Mouse (Mus musculus) liver, embryonic 13.5 days (tissue): ENCODE measurements around the gene Csf1. TPM values are rescaled to one million over a fixed set of nuclear protein-coding genes. Genes with fewer than 3 reads are reported as not detected.

Experiments used
- ATAC-seq: fragments of 200-750 bp; cut with Nextera tagmentation; 2 replicates; pipeline ENCODE4 v1.8.0; 2017; ENCODE audit warnings: low read depth, mild to moderate bottlenecking, moderate number of reproducible peaks, moderate library complexity
- DNase-seq: peaks from one replicate; pipeline ENCODE4 v3.0.0; 2022
- H3K27ac ChIP-seq: fragments of 300-500 bp; sonication (generic); 2 replicates; pipeline ENCODE4 v1.5.1; 2015; ENCODE audit warnings: moderate library complexity, mild to moderate bottlenecking, inconsistent platforms
- H3K27me3 ChIP-seq: fragments of 300-500 bp; sonication (generic); 2 replicates; pipeline ENCODE4 v1.6.1; 2015; ENCODE audit warnings: mild to moderate bottlenecking, inconsistent platforms
- H3K36me3 ChIP-seq: fragments of 300-500 bp; sonication (generic); 2 replicates; pipeline ENCODE4 v1.6.1; 2015; ENCODE audit warnings: mild to moderate bottlenecking, inconsistent platforms
- H3K4me1 ChIP-seq: fragments of 300-500 bp; sonication (generic); replicated peaks from 2 replicates; pipeline ENCODE4 v1.6.1; 2015; ENCODE audit warnings: inconsistent platforms
- H3K4me2 ChIP-seq: fragments of 300-500 bp; sonication (generic); 2 replicates; pipeline ENCODE4 v1.6.1; 2015; ENCODE audit warnings: inconsistent platforms, mild to moderate bottlenecking, moderate library complexity
- H3K4me3 ChIP-seq: fragments of 300-500 bp; sonication (generic); replicated peaks from 2 replicates; pipeline ENCODE4 v1.5.1; 2015; ENCODE audit warnings: mild to moderate bottlenecking, inconsistent platforms
- H3K9ac ChIP-seq: fragments of 300-500 bp; sonication (generic); 2 replicates; pipeline ENCODE4 v1.6.1; 2015; ENCODE audit warnings: mild to moderate bottlenecking, inconsistent platforms
- H3K9me3 ChIP-seq: fragments of 300-500 bp; sonication (generic); replicated peaks from 2 replicates; pipeline ENCODE4 v1.6.1; 2016; ENCODE audit warnings: inconsistent platforms
- WGBS: fragments of 180-500 bp; shearing (Covaris S2); methylation state at CpG from one replicate; pipeline ENCODE4 v1.1.7; 2015; ENCODE audit not compliant: insufficient replicate concordance; 5-methylcytosine and 5-hydroxymethylcytosine counted together
- polyA plus RNA-seq: library from polyadenylated mRNA; unstranded; fragments of >200 nt; fragmentation: Nextera tagmentation; extraction: Ambion mirVana; gene quantifications from 2 replicates; pipeline ENCODE4 v1.2.1, GENCODE M21; 2015

Csf1 gene
- polyA plus RNA-seq, 1 experiment from 2014 or later: 4.6 TPM

DNA sequence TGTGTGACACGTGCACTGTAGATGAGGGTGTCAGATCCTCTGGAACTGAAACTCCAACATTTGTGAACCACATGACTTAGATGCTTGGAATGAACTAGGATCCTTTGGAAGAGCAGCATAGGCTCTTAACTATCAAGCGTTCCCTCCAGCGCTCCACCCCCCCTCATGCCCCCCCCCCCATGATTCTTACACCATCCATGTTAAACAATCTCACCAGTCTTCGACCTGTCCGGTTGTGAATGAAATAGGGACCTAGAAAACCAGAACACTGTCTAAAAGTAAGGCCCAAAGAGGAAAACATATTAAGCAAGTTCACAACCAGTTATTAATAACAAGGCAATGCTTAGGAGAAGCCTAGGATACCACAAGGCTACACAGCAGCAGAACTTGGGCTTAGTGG lies 32.5 kb upstream of the Csf1 start:
- ATAC-seq: no peak
- Histone ChIP-seq H3K4me3 (no peak overlapping the region), H3K9me3 (no peaks in the 10 kb centered on the region), H3K27ac (no peak overlapping the region), H3K36me3 (no peaks in the 10 kb centered on the region), H3K4me1 (peaks cover 22% of the 10 kb centered on the region), H3K9ac (no peak overlapping the region), H3K4me2 (no peak overlapping the region), H3K27me3 (no peaks in the 10 kb centered on the region)
- DNase-seq: no peak
- WGBS: 65% methylated on average over 5 of the region's 5 CpGs

DNA sequence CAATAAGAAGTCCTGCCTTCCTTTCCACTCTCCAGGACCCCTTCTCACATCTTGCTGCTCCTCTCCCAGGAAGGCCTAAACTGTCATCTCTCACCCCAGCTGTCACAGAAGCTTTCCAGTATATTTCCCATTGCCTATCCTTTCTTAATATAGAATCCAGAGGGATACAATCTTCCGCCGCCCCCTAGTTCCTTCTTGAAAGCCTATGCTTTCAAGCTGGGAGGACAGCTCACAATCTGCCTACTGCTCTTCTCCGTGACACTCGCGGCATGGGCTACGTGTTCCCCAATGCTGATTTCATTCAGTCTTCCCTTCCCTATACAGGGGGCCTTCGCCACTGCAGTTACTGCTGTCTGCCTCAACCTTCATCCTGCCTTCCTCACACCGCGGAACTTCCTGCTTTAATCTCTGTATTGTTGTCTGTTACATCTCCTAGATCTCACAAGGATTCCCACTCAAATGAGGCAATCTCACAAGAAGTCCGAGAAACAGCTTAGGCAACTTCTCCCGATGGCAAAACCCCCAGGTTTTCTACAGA lies 30.6 kb upstream of the Csf1 start:
- Histone ChIP-seq H3K4me2 (no peak overlapping the region), H3K4me3 (no peak overlapping the region), H3K36me3 (no peaks in the 10 kb centered on the region), H3K4me1 (peaks cover 31% of the 10 kb centered on the region), H3K27me3 (no peaks in the 10 kb centered on the region), H3K9me3 (no peaks in the 10 kb centered on the region), H3K9ac (no peak overlapping the region), H3K27ac (no peak overlapping the region)
- 45% methylated on average over 11 of the region's 11 CpGs for WGBS
- DNase-seq (no peak), ATAC-seq (no peak)

DNA sequence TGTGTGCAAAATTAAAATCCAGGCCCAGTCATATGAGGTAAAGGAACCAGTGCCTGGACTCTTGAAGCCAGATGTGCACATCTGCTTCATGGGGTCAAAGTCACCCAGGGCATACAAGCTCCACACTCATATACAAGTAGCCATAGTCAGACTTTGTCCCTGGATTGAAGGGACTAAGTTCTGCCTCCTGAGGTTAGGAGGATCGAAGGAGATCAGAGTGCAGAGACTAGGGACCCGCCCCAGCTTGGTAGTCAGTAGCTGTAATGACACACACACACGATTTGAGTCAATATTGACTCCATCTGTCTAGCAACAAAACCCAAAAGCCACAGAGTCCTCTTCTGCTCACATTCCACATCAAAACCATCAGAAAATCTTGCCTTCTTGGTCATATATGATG lies 30.0 kb upstream of the Csf1 start:
- 49% methylated on average over 3 of the region's 3 CpGs for WGBS
- H3K9ac ChIP-seq: no peak overlapping the region
- H3K4me2 ChIP-seq: no peak overlapping the region
- no peaks in the 10 kb centered on the region for H3K27me3 ChIP-seq
- H3K4me1 ChIP-seq: peaks cover 31% of the 10 kb centered on the region
- peak; percentile 28; the same call in 1 of the 2 replicates for ATAC-seq
- H3K36me3 ChIP-seq: no peaks in the 10 kb centered on the region
- H3K27ac ChIP-seq: no peak overlapping the region
- DNase-seq: no peak
- H3K9me3 ChIP-seq: no peaks in the 10 kb centered on the region
- no peak overlapping the region for H3K4me3 ChIP-seq

DNA sequence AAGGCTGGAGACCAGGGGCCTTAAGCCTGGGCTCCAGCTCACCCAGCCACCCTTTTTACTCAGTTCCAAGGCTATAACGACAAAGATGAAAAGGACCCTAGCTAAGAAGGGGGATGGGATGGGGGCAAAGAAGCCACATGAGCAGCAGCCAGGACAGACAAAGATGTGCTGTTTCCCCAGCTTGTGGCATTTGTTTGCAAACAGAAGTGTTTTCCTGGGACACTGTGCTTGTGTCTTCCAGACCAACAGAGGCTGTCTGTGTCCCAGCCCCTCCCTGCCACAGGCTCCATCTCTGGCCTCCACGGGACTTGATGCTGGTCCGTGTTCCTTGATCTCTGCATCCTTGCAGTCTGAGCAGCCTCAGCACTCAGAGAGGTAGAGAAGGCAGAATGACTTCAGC lies 28.6 kb upstream of the Csf1 start:
- DNase-seq (no peak), ATAC-seq (no peak)
- H3K9ac ChIP-seq: no peak overlapping the region
- 55% methylated on average over 3 of the region's 3 CpGs for WGBS
- H3K9me3 ChIP-seq: no peaks in the 10 kb centered on the region
- H3K27me3 ChIP-seq: no peaks in the 10 kb centered on the region
- no peak overlapping the region for H3K4me2 ChIP-seq
- H3K4me1 ChIP-seq: peaks cover 31% of the 10 kb centered on the region
- no peaks in the 10 kb centered on the region for H3K36me3 ChIP-seq
- H3K4me3 ChIP-seq: no peak overlapping the region
- H3K27ac ChIP-seq: no peak overlapping the region

DNA sequence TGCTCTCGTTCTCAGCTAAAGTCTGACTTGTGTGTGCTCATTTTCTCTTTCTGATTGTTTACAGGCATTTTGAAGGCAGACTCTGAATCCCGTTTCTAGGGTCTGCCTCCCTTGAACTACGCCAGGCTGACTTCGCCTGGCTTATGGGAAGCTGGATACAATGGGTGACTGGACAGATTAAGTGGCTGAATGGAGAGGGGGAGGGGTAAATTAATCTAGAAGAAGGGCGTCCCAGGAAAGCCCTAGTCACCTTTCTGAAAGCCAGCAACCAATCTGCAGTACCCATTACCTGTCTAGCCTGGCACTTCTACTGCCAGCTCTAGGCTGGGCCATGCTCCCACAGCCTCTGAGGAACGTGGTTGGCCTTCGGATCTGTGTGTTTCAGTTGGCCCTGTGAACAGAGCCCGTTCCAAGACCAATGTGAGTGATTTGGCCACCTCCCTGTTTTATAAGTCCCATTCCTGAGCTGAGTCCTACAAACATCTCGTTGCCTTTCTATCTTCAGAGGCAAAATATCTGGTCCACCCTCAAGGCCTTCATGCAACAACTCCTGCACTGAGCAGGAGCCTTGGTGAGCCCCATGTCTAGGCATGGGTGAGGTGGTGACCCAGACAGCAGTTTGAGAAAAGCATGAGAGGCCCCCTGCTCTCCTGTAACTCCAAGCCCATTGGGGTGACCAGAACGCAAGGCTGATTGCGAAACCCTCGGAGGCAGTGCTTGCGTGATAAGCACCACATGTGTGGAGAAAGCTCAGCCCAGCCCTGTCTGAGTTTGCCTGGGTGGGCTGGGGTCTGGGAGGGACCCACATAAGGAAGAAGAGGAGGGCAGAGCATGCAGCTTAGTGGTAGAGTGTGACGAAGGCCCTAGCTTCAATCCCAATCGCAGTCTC lies 27.6 kb upstream of the Csf1 start:
- DNase-seq: no peak
- 52% methylated on average over 15 of the region's 15 CpGs for WGBS
- H3K27me3 ChIP-seq: no peaks in the 10 kb centered on the region

DNA sequence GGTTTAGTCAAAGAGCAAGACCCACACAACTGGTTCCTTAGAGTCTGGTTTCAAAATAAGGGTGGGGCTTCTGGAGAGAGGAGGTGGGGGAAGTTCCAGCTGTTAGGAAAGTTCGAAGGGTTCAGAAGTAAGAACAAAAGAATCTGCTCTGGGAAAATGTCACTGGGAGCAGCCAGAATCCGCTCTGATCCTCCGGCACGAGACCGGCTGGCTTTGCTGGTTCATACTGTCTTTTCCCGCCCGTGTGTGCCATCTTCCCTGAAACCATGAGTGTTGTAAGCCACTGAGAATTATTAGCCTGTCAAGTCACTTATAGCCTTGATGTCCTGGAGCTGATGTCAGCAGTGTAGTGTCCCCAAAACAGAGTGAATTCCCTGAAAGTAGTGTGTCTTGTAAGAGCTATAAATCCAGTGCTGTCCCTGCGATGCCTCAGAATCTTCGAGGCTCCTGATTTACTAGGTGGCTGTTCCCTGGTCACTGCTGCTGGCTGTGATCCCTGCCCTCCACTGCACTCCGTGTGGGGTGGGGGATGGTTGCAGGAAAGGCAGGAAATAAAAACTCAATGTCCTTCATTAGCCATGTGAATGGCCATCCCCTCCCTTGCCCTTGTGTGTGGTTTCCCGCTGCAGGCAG lies 26.8 kb upstream of the Csf1 start:
- Histone ChIP-seq H3K9me3 (no peaks in the 10 kb centered on the region), H3K9ac (no peak overlapping the region), H3K27me3 (no peaks in the 10 kb centered on the region), H3K27ac (no peak overlapping the region), H3K4me2 (no peak overlapping the region), H3K4me1 (peaks cover 26% of the 10 kb centered on the region), H3K4me3 (no peak overlapping the region), H3K36me3 (no peaks in the 10 kb centered on the region)
- no peak for DNase-seq
- 62% methylated on average over 11 of the region's 11 CpGs for WGBS
- ATAC-seq: no peak

More for the DNA sequence above, 27.6 kb upstream of the Csf1 start:
- H3K27ac ChIP-seq: no peak overlapping the region
- H3K4me3 ChIP-seq: no peak overlapping the region
- H3K9me3 ChIP-seq: no peaks in the 10 kb centered on the region
- no peaks in the 10 kb centered on the region for H3K36me3 ChIP-seq
- peak; percentile 33; the same call in 1 of the 2 replicates for ATAC-seq
- H3K4me2 ChIP-seq: no peak overlapping the region
- H3K4me1 ChIP-seq: peaks cover 26% of the 10 kb centered on the region
- H3K9ac ChIP-seq: no peak overlapping the region

DNA sequence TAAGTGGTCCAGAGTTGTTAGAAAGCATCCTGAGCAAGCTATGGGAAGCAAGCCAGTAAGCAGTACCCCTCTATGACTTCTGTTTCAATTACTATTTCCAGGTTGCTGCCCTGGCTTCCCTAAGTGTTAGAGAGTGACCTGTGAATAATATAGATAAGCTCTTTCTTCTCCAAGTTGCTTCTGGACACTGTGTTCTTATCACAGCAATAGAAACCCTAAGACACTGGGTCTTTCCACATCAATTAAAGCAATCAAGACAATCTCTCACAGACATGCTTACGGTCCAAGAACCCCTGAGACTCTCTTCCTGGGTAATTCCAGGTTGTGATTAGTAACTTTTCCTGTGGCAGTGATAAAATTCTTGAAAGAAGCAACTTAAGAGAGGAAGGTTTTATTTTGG lies 26.1 kb upstream of the Csf1 start:
- 56% methylated on average over 1 of the region's 1 CpGs for WGBS
- Histone ChIP-seq H3K4me3 (no peak overlapping the region), H3K4me2 (no peak overlapping the region), H3K27ac (no peak overlapping the region), H3K36me3 (no peaks in the 10 kb centered on the region), H3K27me3 (no peaks in the 10 kb centered on the region), H3K4me1 (peaks cover 26% of the 10 kb centered on the region), H3K9ac (no peak overlapping the region), H3K9me3 (no peaks in the 10 kb centered on the region)
- ATAC-seq (no peak), DNase-seq (no peak)

DNA sequence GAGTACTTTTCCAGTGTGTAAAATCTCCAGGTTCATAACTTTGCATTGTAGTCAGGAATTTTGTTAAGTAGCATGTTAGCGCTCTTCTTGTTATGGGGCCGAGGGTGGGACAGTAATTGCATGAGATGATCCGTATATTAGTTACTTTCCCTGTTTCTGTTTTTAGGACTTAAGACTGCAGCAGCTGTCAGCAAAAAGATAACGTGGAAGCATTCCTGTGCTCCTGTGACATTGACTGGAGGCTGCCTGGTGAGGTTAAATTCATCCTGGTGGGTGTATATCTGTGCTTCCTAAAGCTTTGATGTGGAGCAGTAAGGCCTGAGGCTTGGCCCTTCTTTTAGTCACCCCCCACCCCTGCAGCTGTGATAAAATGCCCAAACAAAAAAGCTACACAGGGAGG lies 25.3 kb upstream of the Csf1 start:
- no peak overlapping the region for H3K9ac ChIP-seq
- H3K27ac ChIP-seq: no peak overlapping the region
- no peak for DNase-seq
- ATAC-seq: no peak
- no peaks in the 10 kb centered on the region for H3K27me3 ChIP-seq
- no peaks in the 10 kb centered on the region for H3K36me3 ChIP-seq
- no peaks in the 10 kb centered on the region for H3K9me3 ChIP-seq
- no peak overlapping the region for H3K4me3 ChIP-seq
- 57% methylated on average over 4 of the region's 4 CpGs for whole genome bisulfite sequencing
- no peak overlapping the region for H3K4me2 ChIP-seq
- H3K4me1 ChIP-seq: peaks cover 23% of the 10 kb centered on the region

DNA sequence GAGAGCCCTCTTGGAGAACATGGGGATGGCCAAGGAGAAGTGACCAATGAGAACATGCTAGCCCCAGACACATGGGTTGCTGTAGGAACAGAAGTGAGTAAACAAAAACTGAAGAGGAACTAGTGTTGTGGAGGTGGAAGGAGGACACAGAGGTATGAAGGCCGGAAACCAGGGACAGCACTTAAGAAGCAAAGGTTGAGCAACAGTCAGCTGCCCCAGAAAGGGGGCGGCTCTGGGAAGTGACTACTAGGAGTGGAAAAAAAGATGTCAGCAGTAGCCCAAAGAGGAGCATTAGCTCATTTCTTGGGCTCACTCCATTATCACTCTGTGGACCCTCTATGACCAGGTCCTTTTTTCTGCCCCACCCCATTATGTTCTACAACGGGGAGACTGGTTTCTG lies 23.0 kb upstream of the Csf1 start:
- DNase-seq (no peak), ATAC-seq (no peak)
- H3K4me2 ChIP-seq: no peak overlapping the region
- no peaks in the 10 kb centered on the region for H3K9me3 ChIP-seq
- H3K4me3 ChIP-seq: no peak overlapping the region
- H3K27me3 ChIP-seq: no peaks in the 10 kb centered on the region
- H3K4me1 ChIP-seq: peaks cover 15% of the 10 kb centered on the region
- H3K36me3 ChIP-seq: no peaks in the 10 kb centered on the region
- H3K9ac ChIP-seq: no peak overlapping the region
- no peak overlapping the region for H3K27ac ChIP-seq
- WGBS: 61% methylated on average over 3 of the region's 3 CpGs

DNA sequence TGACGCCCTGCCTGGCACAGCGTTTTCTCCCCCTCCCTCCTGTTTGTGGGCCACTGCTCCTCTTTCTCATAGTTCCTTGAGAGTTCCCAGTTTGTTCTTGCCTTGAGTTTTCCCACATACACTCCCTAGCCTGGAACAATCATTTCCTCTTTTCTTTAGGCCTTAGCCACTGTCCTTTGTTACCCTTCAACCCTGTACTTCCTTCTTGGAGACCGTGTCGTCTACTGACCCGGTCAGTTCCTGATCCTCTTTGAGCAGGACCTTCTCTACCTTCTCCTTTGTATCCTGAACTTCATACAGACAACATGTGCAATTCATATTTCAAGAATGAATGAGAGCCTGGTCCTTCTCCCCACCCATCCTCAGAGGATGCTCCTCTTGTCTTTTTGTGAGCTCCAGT lies 21.0 kb upstream of the Csf1 start:
- H3K27me3 ChIP-seq: peaks cover 10% of the 10 kb centered on the region; the same call in 1 of the 2 replicates

DNA sequence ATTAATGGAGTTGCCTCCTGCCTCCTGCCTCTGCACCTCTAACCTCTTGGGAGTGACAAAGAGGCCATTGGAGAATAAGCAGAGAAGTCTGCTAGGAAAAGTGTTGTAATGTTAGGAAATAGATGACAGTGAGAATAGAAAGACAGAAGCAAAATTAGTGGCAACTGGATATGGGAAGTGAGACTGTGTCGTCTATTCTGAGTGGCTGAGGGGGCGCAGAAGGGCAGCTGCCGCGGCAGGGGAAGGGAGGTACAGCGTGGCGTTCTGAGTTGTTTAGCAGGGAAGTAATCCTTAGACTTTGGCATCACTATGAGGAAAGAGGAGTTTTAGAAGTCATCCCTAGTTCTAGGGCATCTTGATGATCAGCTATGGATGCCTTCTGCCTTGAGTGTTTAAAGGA lies 17.7 kb upstream of the Csf1 start:
- DNase-seq (no peak), ATAC-seq (no peak)
- Histone ChIP-seq H3K4me2 (no peak overlapping the region), H3K9me3 (no peaks in the 10 kb centered on the region), H3K36me3 (no peaks in the 10 kb centered on the region), H3K9ac (no peak overlapping the region), H3K4me1 (no peaks in the 10 kb centered on the region; the same call in 1 of the 2 replicates), H3K27me3 (peaks cover 15% of the 10 kb centered on the region; the same call in 1 of the 2 replicates), H3K4me3 (no peak overlapping the region), H3K27ac (no peak overlapping the region)
- WGBS: 58% methylated on average over 6 of the region's 6 CpGs

More for the DNA sequence above, 21.0 kb upstream of the Csf1 start:
- H3K4me2 ChIP-seq: no peak overlapping the region
- no peak overlapping the region for H3K27ac ChIP-seq
- H3K9me3 ChIP-seq: no peaks in the 10 kb centered on the region
- no peak overlapping the region for H3K4me3 ChIP-seq
- H3K4me1 ChIP-seq: no peaks in the 10 kb centered on the region
- no peak overlapping the region for H3K9ac ChIP-seq
- no peak for DNase-seq
- 50% methylated on average over 5 of the region's 5 CpGs for WGBS
- no peak for ATAC-seq
- H3K36me3 ChIP-seq: no peaks in the 10 kb centered on the region
